Mouse (Mus musculus): ENCODE data around the gene 2310009B15Rik.

- TF ChIP-seq POLR2A (IDR thresholded peaks at IDR 0.05; ENCODE audit: control insufficient read depth, extremely low read depth, insufficient read depth, low read length, poor library complexity) (no peak), CTCF (IDR thresholded peaks at IDR 0.05; ENCODE audit: borderline replicate concordance, control insufficient read depth, extremely low read depth, insufficient read depth, low read length, poor library complexity) (no peak)
Measured at GRCm38 (mm10) chr1:138847146-138847545, 9.5 kb downstream of the 2310009B15Rik start.
